Mouse (Mus musculus): Measurements from ENCODE around the gene Tenm3.

The Tenm3 gene

GRCm38 (mm10) chr8:48511546-48511945, 332.2 kb downstream of the Tenm3 start:
- DNase-seq, result no peak

- peak; percentile 57 for DNase-seq
Measured at GRCm38 (mm10) chr8:48511137-48511536, 332.6 kb downstream of the Tenm3 start.

DNA sequence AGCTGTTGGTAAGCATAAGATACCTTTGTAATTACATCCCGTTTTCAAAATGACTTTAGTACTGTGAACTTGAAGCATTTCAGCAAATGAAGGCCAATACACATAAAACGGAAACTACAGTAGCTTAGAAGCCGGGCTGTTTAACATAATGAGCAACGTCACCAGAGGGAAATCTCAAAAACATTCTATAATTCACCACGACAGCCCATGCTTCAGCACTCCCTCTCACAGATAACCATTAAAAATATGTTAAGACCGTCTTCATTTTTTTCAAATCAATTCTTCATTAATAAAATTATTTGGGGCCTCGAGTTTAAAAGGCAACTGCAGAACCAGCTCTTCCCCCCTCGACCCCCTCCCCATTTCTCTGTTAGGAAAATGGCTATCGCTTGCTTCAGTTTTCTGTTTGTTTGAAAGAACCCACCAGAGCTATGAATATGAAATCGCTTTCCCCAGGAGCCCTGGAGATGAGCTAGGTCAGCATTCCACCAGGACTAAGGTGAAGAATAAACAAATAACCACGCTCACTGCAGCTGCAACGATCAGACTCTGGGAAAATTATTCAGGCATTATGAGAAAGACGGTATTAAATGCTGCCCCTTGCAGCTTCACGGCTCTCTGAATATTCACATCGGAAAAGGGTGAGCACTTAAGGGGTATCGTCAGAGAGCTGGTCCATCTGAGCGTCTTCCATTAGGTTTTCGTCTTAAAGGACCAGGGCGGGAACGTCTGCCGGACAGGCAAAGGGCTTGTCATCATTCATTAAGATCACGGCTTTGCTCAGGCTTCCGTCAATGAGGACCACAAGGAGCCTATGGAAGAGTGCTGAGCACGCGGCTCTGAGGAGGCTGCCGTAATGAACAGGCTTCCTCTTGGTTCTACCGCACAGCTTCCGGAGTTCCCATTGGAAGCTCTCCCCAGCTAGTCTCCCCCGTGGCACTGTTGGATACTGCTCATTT, 334.8 kb downstream of the Tenm3 start:
- peak; percentile 27 for DNase-seq

GRCm38 (mm10) chr8:48507719-48508501, 335.8 kb downstream of the Tenm3 start:
- no peak for DNase-seq

DNA sequence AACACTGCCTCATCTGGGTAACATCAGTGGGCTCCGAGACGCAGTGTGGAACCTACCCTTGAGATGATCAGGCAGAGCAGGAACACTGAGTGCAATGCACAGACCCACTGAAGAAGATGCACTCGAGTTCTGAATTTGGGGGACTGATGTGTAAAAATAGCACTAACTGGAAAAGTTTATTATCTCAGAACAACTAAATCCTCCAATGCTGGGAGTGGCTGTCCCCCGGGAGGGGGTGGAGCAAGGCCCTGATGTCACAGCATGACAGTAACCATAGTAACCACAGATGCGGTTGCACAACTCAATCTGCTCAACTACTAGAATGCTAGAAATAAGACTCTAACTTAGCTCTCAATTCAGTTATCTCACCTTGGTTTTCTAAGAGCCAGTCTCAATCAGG, 351.3 kb downstream of the Tenm3 start:
- DNase-seq, result no peak

- no peak for DNase-seq
Measured at GRCm38 (mm10) chr8:48490635-48491165, 353.1 kb downstream of the Tenm3 start.

GRCm38 (mm10) chr8:48489936-48490634, 353.7 kb downstream of the Tenm3 start:
- DNase-seq, result no peak

- no peak for DNase-seq
Measured at GRCm38 (mm10) chr8:48489417-48489816, 354.3 kb downstream of the Tenm3 start.

DNA sequence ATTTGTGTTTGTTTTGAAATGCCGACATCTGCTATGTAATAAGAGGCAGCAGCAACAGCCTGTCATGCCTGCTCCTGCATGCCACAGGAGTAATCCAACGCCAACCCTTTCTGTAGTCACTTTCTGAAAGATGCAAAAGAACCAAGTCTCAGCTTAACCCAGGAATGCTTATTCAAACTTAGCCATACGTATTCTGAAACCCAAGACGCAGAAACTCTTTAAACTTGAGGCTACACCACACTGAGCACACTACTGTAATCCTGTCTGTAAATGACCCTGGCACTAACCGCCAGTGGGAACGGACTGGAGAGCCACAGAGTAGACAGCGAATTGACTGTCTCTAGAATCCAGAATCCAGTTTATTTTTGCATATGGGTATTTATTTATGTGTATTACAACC, 354.9 kb downstream of the Tenm3 start:
- peak; percentile 15 for DNase-seq

DNA sequence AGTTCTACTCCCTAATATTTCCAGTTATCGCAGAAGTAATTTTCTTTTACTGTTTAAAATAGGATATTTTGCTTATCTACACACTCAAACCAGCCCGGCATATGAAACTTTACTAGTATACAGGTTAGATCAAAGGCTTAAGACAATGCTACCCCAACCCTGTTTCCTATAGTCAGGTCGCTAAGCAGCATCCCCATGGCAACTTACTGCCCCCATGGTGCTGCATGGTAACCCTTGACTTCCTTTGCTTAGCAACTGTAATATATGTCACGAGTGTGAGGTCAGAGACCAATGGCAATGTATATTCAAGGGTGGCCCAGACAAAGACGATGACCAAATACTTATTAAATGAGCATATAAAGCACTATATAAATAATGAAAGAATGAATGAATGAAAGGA, 359.6 kb downstream of the Tenm3 start:
- no peak for DNase-seq

- peak; percentile 59 for DNase-seq
Measured at GRCm38 (mm10) chr8:48481709-48482671, 361.8 kb downstream of the Tenm3 start.

DNA sequence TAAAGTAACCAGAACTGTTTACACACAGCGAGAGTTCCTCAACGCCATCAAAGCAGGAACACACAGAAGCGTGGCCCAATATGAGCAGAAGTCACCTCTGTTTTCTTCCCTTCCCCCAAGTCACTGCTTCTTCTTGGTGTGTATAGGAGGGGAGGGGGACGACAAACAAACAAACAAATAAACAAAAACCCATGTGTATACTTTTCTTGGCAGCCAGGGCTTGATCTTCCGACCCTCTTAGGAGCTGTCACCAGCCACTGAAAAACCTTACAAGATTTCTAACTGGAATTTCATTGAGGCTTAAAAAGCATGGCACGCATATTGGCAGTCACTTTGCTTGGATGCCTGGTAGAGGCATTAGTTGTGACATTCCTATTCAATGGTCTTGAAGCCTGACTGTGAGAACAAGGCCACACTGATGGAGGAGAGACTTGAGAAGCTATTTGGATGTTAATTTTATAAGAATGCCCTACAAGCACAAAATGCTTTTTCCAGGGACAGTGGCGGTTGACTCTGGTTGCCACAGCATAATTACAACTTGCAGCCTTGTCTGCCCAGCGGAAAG, 366.3 kb downstream of the Tenm3 start:
- no peak for DNase-seq

GRCm38 (mm10) chr8:48476896-48477295, 366.9 kb downstream of the Tenm3 start:
- no peak for DNase-seq

- DNase-seq, result no peak
Measured at GRCm38 (mm10) chr8:48467633-48468032, 376.1 kb downstream of the Tenm3 start.

GRCm38 (mm10) chr8:48458373-48458772, 385.4 kb downstream of the Tenm3 start:
- peak; percentile 11 for DNase-seq

GRCm38 (mm10) chr8:48456328-48457124, 387.2 kb downstream of the Tenm3 start:
- no peak for DNase-seq

DNA sequence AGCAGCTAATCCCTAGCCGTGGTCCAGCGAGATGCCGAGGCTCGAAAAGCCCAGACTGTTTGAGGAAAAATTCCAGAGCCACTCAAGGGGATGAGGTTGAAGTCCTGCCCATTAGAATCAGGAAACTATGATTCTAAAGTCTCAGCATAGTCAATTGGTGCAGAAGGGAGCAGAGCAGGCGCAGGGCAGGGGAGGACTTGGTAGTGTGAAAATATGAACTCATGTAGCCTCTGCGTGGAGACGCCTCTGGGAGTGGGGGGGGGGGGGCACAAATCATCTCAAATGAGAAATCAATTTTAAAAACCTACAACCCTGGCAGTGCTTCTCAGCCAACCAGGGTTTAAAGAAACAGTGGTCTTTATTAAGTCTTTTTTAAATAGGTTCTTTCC, 392.5 kb downstream of the Tenm3 start:
- DNase-seq, result no peak

- DNase-seq, result no peak
Measured at GRCm38 (mm10) chr8:48450397-48451246, 393.1 kb downstream of the Tenm3 start.

DNA sequence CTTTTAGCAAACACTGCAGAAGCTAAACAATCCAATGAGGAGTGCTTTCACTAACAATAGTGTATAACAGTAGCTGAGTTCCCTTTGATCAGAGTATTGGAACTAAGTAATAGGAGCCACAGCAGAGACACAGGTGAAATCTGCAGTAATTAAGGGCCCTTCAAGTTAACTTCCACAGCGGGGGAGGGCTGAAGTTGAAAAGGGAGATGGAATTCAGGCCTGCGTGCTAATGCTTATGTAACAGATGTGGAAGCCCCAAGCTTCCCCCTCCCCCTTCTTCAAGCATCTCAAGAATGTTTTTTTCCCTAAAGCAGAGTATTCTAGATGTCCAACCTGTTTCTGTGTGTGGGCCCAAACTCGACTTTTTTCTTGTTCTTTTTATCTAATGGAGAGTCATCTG, 394.1 kb downstream of the Tenm3 start:
- no peak for DNase-seq

Data from right cerebral cortex, adult 18-20 months (tissue).